Mouse (Mus musculus) cerebellum, adult 9-11 months (tissue): Measurements from ENCODE around the gene Krtap15.

Source experiments
- DNase-seq: peaks from one replicate; pipeline ENCODE4 v3.0.0; 2022

Krtap15 gene

GRCm38 (mm10) chr16:88820066-88820465 lies at the start of gene Krtap15:
Gene Krtap15, plus strand, starts transcription at chr16:88820215.
- no peak for DNase-seq

GRCm38 (mm10) chr16:88774106-88774505 lies 45.9 kb upstream of the Krtap15 start, which contains the start of gene 2310057N15Rik:
Gene 2310057N15Rik, minus strand, starts transcription at chr16:88774206.
- no peak for DNase-seq

DNA sequence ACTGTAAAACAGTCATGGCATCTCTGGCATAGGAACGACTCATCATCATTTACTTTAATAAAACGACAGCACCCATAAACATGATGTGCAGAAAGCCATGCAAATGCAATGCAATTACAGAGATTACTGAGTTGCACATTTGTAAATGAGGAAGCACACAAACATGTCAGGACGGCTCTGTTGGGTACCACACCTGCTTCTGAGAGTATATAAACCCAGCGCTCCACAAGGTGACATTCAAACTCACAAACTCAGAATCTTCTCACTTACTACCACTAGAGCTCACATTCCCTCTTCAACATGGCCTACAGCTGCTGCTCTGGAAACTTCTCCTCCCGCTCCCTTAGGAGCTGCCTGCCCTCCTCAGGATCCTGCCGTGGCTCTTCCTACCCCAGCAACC lies 42.4 kb upstream of the Krtap15 start, which contains the start of gene Gm5965:
Gene Gm5965, plus strand, starts transcription at position 301 of the 400 bp plus-strand sequence.
- no peak for DNase-seq

DNA sequence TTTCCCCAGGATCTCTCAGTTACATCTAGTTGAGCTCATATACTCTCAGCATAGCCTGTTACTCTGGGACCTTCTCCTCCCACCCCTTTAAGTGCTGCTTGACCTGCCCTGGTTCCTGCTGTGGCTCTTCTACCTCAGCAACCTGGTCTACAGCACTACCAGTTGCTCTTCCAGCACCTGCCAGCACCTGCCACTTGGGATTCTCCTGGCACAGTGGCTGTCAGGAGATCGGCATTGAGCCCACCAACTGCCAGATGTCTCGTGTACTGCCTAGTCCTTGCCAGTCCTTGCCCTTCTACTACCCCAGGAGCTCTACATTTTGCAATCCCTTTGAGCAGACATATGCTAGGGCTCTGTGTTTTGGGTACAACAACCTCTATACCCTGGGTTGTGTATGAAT lies 33.2 kb upstream of the Krtap15 start:
- DNase-seq, result no peak

- DNase-seq, result peak; percentile 82
Measured at GRCm38 (mm10) chr16:88811827-88812226, 8.2 kb upstream of the Krtap15 start, which contains the start of gene Gm20741. Gene Gm20741, minus strand, starts transcription at chr16:88812220.

DNA sequence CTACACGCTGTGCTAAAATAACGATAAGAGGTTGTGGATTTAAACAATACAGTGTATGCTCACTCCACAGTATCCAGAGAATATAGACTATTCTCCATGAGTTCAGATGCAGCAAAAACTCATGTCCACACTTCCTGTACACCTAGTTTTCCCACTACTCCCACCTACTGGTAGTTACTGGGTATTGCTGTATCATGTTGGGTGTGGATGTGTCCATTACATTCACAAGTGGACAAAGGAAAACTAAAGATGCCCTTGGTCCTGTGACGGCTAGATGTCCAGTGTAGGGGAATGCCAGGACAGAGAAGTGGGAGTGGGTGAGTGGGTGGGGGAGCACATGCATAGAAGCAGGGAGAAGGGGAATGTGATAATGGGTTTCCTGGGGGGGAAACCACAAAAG lies 3.7 kb downstream of the Krtap15 start:
- peak; percentile 9 for DNase-seq

DNA sequence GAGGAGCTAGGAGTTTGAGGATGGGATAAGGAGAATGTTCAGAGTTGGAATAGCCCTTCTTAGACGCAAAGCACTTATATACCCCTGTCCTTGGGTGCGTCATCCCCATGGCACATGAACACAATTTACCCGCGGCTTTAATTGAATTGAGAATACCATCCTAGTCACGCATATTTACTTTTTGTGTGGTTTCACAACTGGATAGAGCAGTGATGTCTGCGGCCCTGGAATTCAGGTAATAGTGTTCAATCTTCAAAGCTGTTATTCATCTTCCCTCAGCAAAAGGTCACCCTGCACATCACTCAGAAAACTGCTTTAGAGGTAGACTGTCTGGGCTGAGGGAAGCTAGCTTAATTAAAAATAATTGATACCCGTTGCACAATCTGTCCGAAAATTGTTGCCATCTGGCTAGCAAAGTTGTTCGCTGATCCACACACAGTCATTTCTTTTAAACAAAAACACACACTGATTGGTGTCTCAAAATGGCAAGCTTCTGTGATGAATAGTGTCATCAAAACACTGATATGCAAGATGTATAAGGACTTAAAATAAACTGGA lies 6.2 kb downstream of the Krtap15 start, which contains the start of gene Krtap14:
Gene Krtap14, minus strand, starts transcription at position 51 of the 558 bp plus-strand sequence.
- DNase-seq, result no peak

- DNase-seq, result no peak
Measured at GRCm38 (mm10) chr16:88826978-88827377, 7.0 kb downstream of the Krtap15 start.

GRCm38 (mm10) chr16:88847363-88847762 lies 27.3 kb downstream of the Krtap15 start:
- no peak for DNase-seq

DNA sequence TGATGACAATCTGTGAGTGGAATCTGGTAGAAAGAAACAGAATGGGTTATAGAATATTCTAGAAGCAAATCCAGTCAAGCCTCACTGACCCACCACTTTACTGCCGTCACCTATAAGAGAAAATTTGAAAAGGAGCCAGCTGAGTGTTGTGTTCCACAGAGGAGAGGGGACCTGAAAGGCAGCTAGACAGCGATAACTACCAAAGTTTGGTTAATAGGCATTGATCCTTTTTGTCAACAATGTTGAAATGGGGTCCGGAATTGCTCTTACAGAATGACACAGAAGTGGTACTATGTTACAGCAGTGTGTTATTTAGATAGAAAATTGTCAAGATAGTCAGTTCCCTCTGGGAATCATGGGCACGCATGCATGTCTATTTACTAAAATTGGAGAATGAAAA lies 28.5 kb downstream of the Krtap15 start:
- no peak for DNase-seq

GRCm38 (mm10) chr16:88851450-88851849 lies 31.4 kb downstream of the Krtap15 start:
- no peak for DNase-seq

DNA sequence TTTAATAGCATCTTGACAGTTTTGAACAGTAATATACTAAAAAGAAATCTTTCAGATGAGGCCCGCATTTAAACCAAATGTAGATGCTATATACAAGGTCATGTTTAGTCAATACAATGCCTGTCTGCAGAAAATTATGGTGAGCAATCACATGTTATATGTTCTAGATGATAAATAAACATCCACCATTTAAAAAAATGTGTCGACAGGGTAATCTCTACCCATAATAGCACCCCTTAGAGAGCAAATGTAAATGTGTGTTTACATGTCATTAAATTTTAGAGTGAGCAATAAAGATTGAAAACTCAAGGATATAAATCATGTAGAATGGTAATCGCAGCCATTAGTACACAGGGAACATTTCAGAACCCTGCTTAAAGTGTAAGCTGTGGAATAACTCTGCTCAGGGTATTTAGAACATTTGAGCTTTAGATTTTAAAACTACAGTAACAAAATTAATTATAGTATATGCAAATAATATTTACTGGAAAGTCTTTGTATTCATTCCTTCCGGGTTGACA lies 44.9 kb downstream of the Krtap15 start:
- DNase-seq, result no peak

- no peak for DNase-seq
Measured at GRCm38 (mm10) chr16:88869311-88869710, 49.3 kb downstream of the Krtap15 start, which contains the start of gene Krtap19-1. Gene Krtap19-1, minus strand, starts transcription at chr16:88869411.

DNA sequence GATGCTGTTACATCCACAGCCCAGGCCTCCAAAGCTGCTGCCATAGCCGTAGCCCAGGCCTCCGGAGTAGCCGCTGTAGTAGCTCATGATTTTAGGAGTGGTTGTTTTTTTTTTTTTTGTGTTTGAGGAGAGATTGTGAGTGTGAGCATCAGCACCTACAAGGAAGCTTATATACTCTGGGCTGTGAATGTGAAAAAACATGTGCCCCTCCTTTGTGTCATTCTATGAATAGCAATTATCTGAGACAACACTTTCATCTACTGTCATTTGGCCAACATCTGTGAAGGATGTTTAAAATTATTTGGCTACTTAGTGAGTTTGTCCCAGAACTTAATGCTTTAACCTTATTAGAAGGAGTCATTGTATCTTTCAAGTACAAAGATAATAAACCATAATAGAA lies 54.2 kb downstream of the Krtap15 start, which contains the start of gene Krtap19-2:
Gene Krtap19-2, minus strand, starts transcription at position 101 of the 400 bp plus-strand sequence.
- DNase-seq, result no peak

DNA sequence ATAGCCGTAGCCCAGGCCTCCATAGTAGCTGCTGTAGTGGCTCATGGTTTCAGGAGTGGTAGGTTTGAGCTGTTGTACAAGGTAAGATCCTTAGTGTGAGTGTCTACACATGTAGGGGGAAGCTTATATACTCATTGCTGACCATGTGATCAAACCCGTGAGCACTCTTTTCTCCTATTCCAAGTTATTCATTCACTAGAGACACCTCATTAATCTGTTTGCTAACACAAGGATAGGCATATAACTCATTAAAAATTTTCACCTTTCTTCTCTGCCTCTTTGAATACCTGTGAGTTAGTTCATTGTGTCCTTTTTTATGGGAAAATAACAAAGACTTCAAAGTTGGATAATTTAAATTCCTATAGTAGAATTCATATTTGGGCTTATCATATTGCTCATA lies 57.9 kb downstream of the Krtap15 start, which contains the start of gene Krtap19-3:
Gene Krtap19-3, minus strand, starts transcription at position 101 of the 400 bp plus-strand sequence.
- no peak for DNase-seq
